Mouse (Mus musculus) forelimb bud, embryonic 11.5 days (tissue): ENCODE measurements around the gene Rhbdl3.

Experiments used
- DNase-seq: peaks from one replicate; pipeline ENCODE4 v3.0.0-alpha.2; 2012; ENCODE audit warnings: low read depth, low spot score

The Rhbdl3 gene

DNA sequence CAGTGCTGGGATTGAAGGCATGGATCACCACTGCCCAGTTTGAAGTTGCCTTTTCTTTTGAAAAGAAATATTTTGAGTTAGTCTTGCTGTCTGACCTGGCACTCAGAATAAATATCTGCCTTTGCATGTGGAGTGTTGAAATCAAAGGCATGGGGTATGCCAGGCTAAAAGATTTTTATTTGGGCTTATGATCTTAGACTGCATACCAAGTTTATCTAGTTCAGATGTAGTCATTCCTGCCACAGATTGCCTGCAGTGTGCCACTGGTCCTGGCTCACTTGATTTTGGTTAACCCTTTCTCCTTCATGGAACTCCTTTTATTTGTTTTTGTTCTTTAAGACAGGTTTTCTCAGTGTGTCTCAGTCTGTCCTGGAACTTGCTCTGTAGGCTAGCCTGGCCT is 83.7 kb downstream of the Rhbdl3 start:
- no peak for DNase-seq

GRCm38 (mm10) chr11:80385055-80385454 is 84.3 kb downstream of the Rhbdl3 start:
- DNase-seq, result no peak

DNA sequence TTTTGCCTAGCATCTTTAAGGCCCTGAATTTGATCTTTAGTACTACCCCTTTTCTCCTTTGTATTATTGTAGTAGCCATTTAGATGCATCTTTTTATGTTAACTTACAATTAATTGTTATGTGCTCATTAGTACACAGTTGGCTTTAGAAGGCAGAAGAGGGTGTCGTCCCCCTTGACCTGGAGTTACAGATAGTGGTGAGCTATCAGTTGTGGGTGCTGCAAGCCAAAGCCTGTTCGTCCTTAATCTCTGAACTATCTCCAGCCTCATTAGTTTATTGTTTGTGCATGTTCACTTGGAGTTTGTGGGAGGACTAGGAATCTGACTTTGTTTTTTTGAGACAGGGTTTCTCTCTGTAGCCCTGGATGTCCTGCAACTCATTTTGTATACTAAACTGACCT is 86.1 kb downstream of the Rhbdl3 start:
- no peak for DNase-seq

DNA sequence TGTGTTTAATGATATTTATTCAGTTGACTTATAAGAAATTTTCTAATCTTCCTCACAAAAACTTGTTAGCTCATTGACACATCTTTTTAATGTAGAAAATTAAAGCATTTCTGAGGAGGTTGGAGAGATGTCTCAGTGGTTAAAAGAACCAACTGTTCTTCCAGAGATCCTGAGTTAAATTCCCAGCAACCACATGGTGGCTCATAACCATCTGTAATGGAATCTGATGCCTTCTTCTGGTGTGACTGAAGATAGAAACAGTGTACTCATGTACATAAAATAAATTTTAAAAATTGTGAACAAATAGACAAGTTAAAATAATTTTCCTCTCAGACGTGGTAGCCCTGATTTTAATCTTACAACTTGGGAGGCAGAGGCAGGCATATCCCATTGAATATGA is 89.2 kb downstream of the Rhbdl3 start:
- DNase-seq, result no peak

- no peak for DNase-seq
Observed at GRCm38 (mm10) chr11:80391407-80392120, 90.9 kb downstream of the Rhbdl3 start.

DNA sequence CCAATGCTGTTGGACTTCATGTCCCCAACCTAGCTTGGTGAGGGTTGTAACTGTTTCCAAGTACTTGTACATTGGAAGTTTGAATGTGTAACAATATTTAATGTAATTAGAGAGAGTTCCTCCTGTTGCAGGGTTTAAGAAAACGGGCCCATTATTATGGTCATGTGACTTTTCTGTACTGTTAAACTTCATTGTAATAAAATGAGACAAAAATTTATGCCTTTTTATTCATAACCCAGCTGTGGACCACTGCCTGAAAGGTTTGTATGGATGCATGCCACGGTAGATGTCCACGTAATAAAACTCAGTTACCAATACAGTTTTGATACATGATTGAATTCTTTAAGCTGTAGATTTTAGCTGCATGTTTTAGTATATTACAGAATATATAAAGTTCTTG is 95.2 kb downstream of the Rhbdl3 start:
- DNase-seq, result no peak

GRCm38 (mm10) chr11:80396617-80397016 is 95.9 kb downstream of the Rhbdl3 start:
- no peak for DNase-seq
